Mouse (Mus musculus) spleen, adult 2 months (tissue): ENCODE measurements at regions not wholly inside any gene's neighbourhood (a gene's known extent, or its start where the extent isn't known, plus 50 kb on each side); places are given as distances from the start of the nearest gene placed in this dataset.

Experiments
- CTCF ChIP-seq: fragments of 200-500 bp; IDR thresholded peaks from 2 replicates; pipeline ENCODE4 v1.5.1; 2011; ENCODE audit warnings: mild to moderate bottlenecking, inconsistent platforms; ENCODE audit not compliant: insufficient read depth, insufficient read length, insufficient replicate concordance; ENCODE audit errors: extremely low read depth
- POLR2A ChIP-seq: fragments of 200-500 bp; IDR thresholded peaks from 2 replicates; pipeline ENCODE4 v1.6.1; 2011; ENCODE audit warnings: low read depth, low read length, inconsistent platforms

GRCm38 (mm10) chr5:85767157-85767556 lies 298.2 kb downstream of the Cenpc1 start:
- no peak for TF ChIP-seq POLR2A
- TF ChIP-seq CTCF: no peak
